Mouse (Mus musculus): Measurements from ENCODE around the gene Cdc73. TPM values are rescaled to one million over a fixed set of nuclear protein-coding genes. Genes with fewer than 3 reads are reported as not detected.

Gene Cdc73
- 22.0 and 22.3 TPM in 2 replicates for polyA plus RNA-seq (2014; fragmentation: Nextera tagmentation; extraction: Ambion mirVana)

- Histone ChIP-seq H3K9me3 (ENCODE audit: control insufficient read depth, low read length) (no peaks in the 10 kb centered on the region), H3K4me1 (ENCODE audit: control insufficient read depth, insufficient read depth, low read length) (peaks cover 3% of the 10 kb centered on the region; the same call in 1 of the 2 replicates), H3K9ac (ENCODE audit: low read length) (peak within 1 kb of the TSS; percentile 95), H3K27ac (replicated peaks; ENCODE audit: low read depth, low read length) (peak within 1 kb of the TSS; percentile 88), H3K36me3 (ENCODE audit: control insufficient read depth, insufficient read depth, low read length) (no peaks in the 10 kb centered on the region), H3K4me3 (ENCODE audit: low read depth, low read length) (peak within 1 kb of the TSS; percentile 57), H3K4me2 (ENCODE audit: low read depth, severe bottlenecking) (peak within 1 kb of the TSS; percentile 68), H3K27me3 (ENCODE audit: control insufficient read depth, insufficient read depth, low read length) (no peaks in the 10 kb centered on the region)
- DNase-seq (ENCODE audit: low spot score) (peak; percentile 91), ATAC-seq (ENCODE audit: insufficient number of reproducible peaks, low FRiP score, low TSS enrichment, low read depth) (peak; percentile 99)
- under 1% methylated on average over 48 of the region's 74 CpGs for WGBS
Observed at GRCm38 (mm10) chr1:143702741-143703262, at the start of gene Cdc73. Gene Cdc73 (minus strand): TSS chr1:143702893.

GRCm38 (mm10) chr1:143745871-143746270 is 43.2 kb upstream of the Cdc73 start:
- Histone ChIP-seq H3K9ac (ENCODE audit: low read length) (no peak overlapping the region), H3K4me2 (ENCODE audit: low read depth, severe bottlenecking) (no peak overlapping the region), H3K4me3 (ENCODE audit: low read depth, low read length) (no peak overlapping the region), H3K9me3 (ENCODE audit: control insufficient read depth, low read length) (no peaks in the 10 kb centered on the region), H3K27me3 (ENCODE audit: control insufficient read depth, insufficient read depth, low read length) (no peaks in the 10 kb centered on the region), H3K4me1 (ENCODE audit: control insufficient read depth, insufficient read depth, low read length) (no peaks in the 10 kb centered on the region), H3K27ac (replicated peaks; ENCODE audit: low read depth, low read length) (no peak overlapping the region), H3K36me3 (ENCODE audit: control insufficient read depth, insufficient read depth, low read length) (peaks cover 2% of the 10 kb centered on the region; the same call in 1 of the 2 replicates)
- 87% methylated on average over 10 of the region's 10 CpGs for WGBS
- no peak for DNase-seq (ENCODE audit: low spot score)
- ATAC-seq (ENCODE audit: insufficient number of reproducible peaks, low FRiP score, low TSS enrichment, low read depth): no peak

- H3K9ac ChIP-seq (ENCODE audit: low read length): no peak overlapping the region
- no peaks in the 10 kb centered on the region for H3K4me1 ChIP-seq (ENCODE audit: control insufficient read depth, insufficient read depth, low read length)
- ATAC-seq (ENCODE audit: insufficient number of reproducible peaks, low FRiP score, low TSS enrichment, low read depth) (no peak), DNase-seq (ENCODE audit: low spot score) (no peak)
- H3K4me3 ChIP-seq (ENCODE audit: low read depth, low read length): no peak overlapping the region
- H3K9me3 ChIP-seq (ENCODE audit: control insufficient read depth, low read length): no peaks in the 10 kb centered on the region
- H3K27ac ChIP-seq (replicated peaks; ENCODE audit: low read depth, low read length): no peak overlapping the region
- peaks cover 2% of the 10 kb centered on the region; the same call in 1 of the 2 replicates for H3K36me3 ChIP-seq (ENCODE audit: control insufficient read depth, insufficient read depth, low read length)
- H3K4me2 ChIP-seq (ENCODE audit: low read depth, severe bottlenecking): no peak overlapping the region
- 89% methylated on average over 6 of the region's 6 CpGs for WGBS
- H3K27me3 ChIP-seq (ENCODE audit: control insufficient read depth, insufficient read depth, low read length): no peaks in the 10 kb centered on the region
Observed at GRCm38 (mm10) chr1:143742186-143742585, 39.5 kb upstream of the Cdc73 start.

- ATAC-seq (ENCODE audit: insufficient number of reproducible peaks, low FRiP score, low TSS enrichment, low read depth): no peak
Observed at GRCm38 (mm10) chr1:143741331-143741730, 38.6 kb upstream of the Cdc73 start.

GRCm38 (mm10) chr1:143740581-143740980 is 37.9 kb upstream of the Cdc73 start:
- Histone ChIP-seq H3K4me1 (ENCODE audit: control insufficient read depth, insufficient read depth, low read length) (no peaks in the 10 kb centered on the region), H3K27ac (replicated peaks; ENCODE audit: low read depth, low read length) (no peak overlapping the region), H3K4me2 (ENCODE audit: low read depth, severe bottlenecking) (no peak overlapping the region), H3K9me3 (ENCODE audit: control insufficient read depth, low read length) (no peaks in the 10 kb centered on the region), H3K27me3 (ENCODE audit: control insufficient read depth, insufficient read depth, low read length) (no peaks in the 10 kb centered on the region), H3K9ac (ENCODE audit: low read length) (no peak overlapping the region), H3K36me3 (ENCODE audit: control insufficient read depth, insufficient read depth, low read length) (peaks cover 2% of the 10 kb centered on the region; the same call in 1 of the 2 replicates), H3K4me3 (ENCODE audit: low read depth, low read length) (no peak overlapping the region)
- 89% methylated on average over 9 of the region's 10 CpGs for WGBS
- DNase-seq (ENCODE audit: low spot score) (no peak), ATAC-seq (ENCODE audit: insufficient number of reproducible peaks, low FRiP score, low TSS enrichment, low read depth) (no peak)

More at GRCm38 (mm10) chr1:143741331-143741730, 38.6 kb upstream of the Cdc73 start:
- Histone ChIP-seq H3K4me3 (ENCODE audit: low read depth, low read length) (no peak overlapping the region), H3K27ac (replicated peaks; ENCODE audit: low read depth, low read length) (no peak overlapping the region), H3K4me1 (ENCODE audit: control insufficient read depth, insufficient read depth, low read length) (no peaks in the 10 kb centered on the region), H3K4me2 (ENCODE audit: low read depth, severe bottlenecking) (no peak overlapping the region), H3K9ac (ENCODE audit: low read length) (no peak overlapping the region), H3K27me3 (ENCODE audit: control insufficient read depth, insufficient read depth, low read length) (no peaks in the 10 kb centered on the region), H3K36me3 (ENCODE audit: control insufficient read depth, insufficient read depth, low read length) (peaks cover 2% of the 10 kb centered on the region; the same call in 1 of the 2 replicates), H3K9me3 (ENCODE audit: control insufficient read depth, low read length) (no peaks in the 10 kb centered on the region)
- WGBS: 93% methylated on average over 5 of the region's 5 CpGs
- DNase-seq (ENCODE audit: low spot score): no peak

- Histone ChIP-seq H3K4me1 (ENCODE audit: control insufficient read depth, insufficient read depth, low read length) (no peaks in the 10 kb centered on the region), H3K36me3 (ENCODE audit: control insufficient read depth, insufficient read depth, low read length) (peaks cover 2% of the 10 kb centered on the region; the same call in 1 of the 2 replicates), H3K4me3 (ENCODE audit: low read depth, low read length) (peak overlapping the region; percentile 70), H3K27me3 (ENCODE audit: control insufficient read depth, insufficient read depth, low read length) (no peaks in the 10 kb centered on the region), H3K4me2 (ENCODE audit: low read depth, severe bottlenecking) (peak overlapping the region; percentile 71), H3K27ac (replicated peaks; ENCODE audit: low read depth, low read length) (peak overlapping the region; percentile 47; the same call in 1 of the 2 replicates), H3K9me3 (ENCODE audit: control insufficient read depth, low read length) (no peaks in the 10 kb centered on the region), H3K9ac (ENCODE audit: low read length) (peak overlapping the region; percentile 83)
- WGBS: under 1% methylated on average over 59 of the region's 71 CpGs
- ATAC-seq (ENCODE audit: insufficient number of reproducible peaks, low FRiP score, low TSS enrichment, low read depth): peak; percentile 90
- peak; percentile 89 for DNase-seq (ENCODE audit: low spot score)
Observed at GRCm38 (mm10) chr1:143739361-143740350, 37.0 kb upstream of the Cdc73 start.

GRCm38 (mm10) chr1:143738811-143739210 is 36.1 kb upstream of the Cdc73 start:
- ATAC-seq (ENCODE audit: insufficient number of reproducible peaks, low FRiP score, low TSS enrichment, low read depth): no peak
- no peak overlapping the region for H3K27ac ChIP-seq (replicated peaks; ENCODE audit: low read depth, low read length)

GRCm38 (mm10) chr1:143733914-143734410 is 31.3 kb upstream of the Cdc73 start:
- 78% methylated on average over 5 of the region's 5 CpGs for WGBS
- ATAC-seq (ENCODE audit: insufficient number of reproducible peaks, low FRiP score, low TSS enrichment, low read depth): no peak
- Histone ChIP-seq H3K36me3 (ENCODE audit: control insufficient read depth, insufficient read depth, low read length) (no peaks in the 10 kb centered on the region), H3K4me2 (ENCODE audit: low read depth, severe bottlenecking) (no peak overlapping the region), H3K27ac (replicated peaks; ENCODE audit: low read depth, low read length) (no peak overlapping the region), H3K9ac (ENCODE audit: low read length) (no peak overlapping the region), H3K4me3 (ENCODE audit: low read depth, low read length) (no peak overlapping the region), H3K9me3 (ENCODE audit: control insufficient read depth, low read length) (no peaks in the 10 kb centered on the region), H3K27me3 (ENCODE audit: control insufficient read depth, insufficient read depth, low read length) (no peaks in the 10 kb centered on the region), H3K4me1 (ENCODE audit: control insufficient read depth, insufficient read depth, low read length) (no peaks in the 10 kb centered on the region)
- no peak for DNase-seq (ENCODE audit: low spot score)

More at GRCm38 (mm10) chr1:143738811-143739210, 36.1 kb upstream of the Cdc73 start:
- no peaks in the 10 kb centered on the region for H3K9me3 ChIP-seq (ENCODE audit: control insufficient read depth, low read length)
- peak overlapping the region; percentile 70 for H3K4me3 ChIP-seq (ENCODE audit: low read depth, low read length)
- H3K4me2 ChIP-seq (ENCODE audit: low read depth, severe bottlenecking): peak overlapping the region; percentile 71
- 33% methylated on average over 11 of the region's 11 CpGs for WGBS
- peaks cover 2% of the 10 kb centered on the region; the same call in 1 of the 2 replicates for H3K36me3 ChIP-seq (ENCODE audit: control insufficient read depth, insufficient read depth, low read length)
- H3K4me1 ChIP-seq (ENCODE audit: control insufficient read depth, insufficient read depth, low read length): no peaks in the 10 kb centered on the region
- H3K27me3 ChIP-seq (ENCODE audit: control insufficient read depth, insufficient read depth, low read length): no peaks in the 10 kb centered on the region
- no peak for DNase-seq (ENCODE audit: low spot score)
- H3K9ac ChIP-seq (ENCODE audit: low read length): no peak overlapping the region; the same call in 1 of the 2 replicates

All from limb, embryonic 11.5 days (tissue).